ENCODE assay signal across 25 mouse cellular contexts in genomic region chr4:126616312-126616711, GRCm38 (mm10). TPM values are rescaled to one million over a fixed set of nuclear protein-coding genes. Genes with fewer than 3 reads are reported as not detected.
DNase-seq lines count a peak whose midpoint lies in the region; ATAC-seq and TF ChIP-seq lines count a peak whose summit lies in the region.
"Had no signal": no experiment of that assay in that cellular context is flagged by ENCODE, and none has a peak within 500 bp of the region (broad histone marks: within the 10 kb centered on the region; RNA-seq: fewer than 3 reads in every experiment).

No protein-coding gene starts in this region.

- peak; percentile 45 for ATAC-seq in G1E (ENCODE audit: extremely low read depth, insufficient number of reproducible peaks, low FRiP score, poor library complexity, severe bottlenecking)
- ATAC-seq in megakaryocyte, adult 5-6 weeks (ENCODE audit: poor library complexity, severe bottlenecking), result peak; percentile 51; the same call in 1 of the 2 replicates
- no peak for ATAC-seq in inflammation-experienced regulatory T-cells, adult 6 months
- ATAC-seq: CD4-positive, CD25-positive, alpha-beta regulatory T cell, adult 4 months; forebrain, embryonic 13.5 days; forebrain, postnatal 0 days; hindbrain, postnatal 0 days; intestine, embryonic 16.5 days had no signal

- H3K27me3 ChIP-seq in G1E (ENCODE audit: insufficient read depth, low read length), result peaks cover 9% of the 10 kb centered on the region

- TF ChIP-seq CTCF in G1E (IDR thresholded peaks at IDR 0.05; ENCODE audit: low read depth, low read length), result no peak

- H3K4me3 ChIP-seq in G1E (ENCODE audit: low read depth, low read length), result peak overlapping the region; percentile 58
- H3K4me3 ChIP-seq: embryonic facial prominence, embryonic 10.5 days; forebrain, embryonic 13.5 days; gastrocnemius, adult 2 months; heart, embryonic 10.5 days; hindbrain, embryonic 13.5 days had no signal

- no peaks in the 10 kb centered on the region for H3K36me3 ChIP-seq in G1E (replicated peaks)

- peaks cover 12% of the 10 kb centered on the region for H3K4me1 ChIP-seq in G1E (ENCODE audit: insufficient read depth, low read depth, low read length)

- peak; percentile 64 for DNase-seq in 416B (ENCODE audit: low read depth)
- peak; percentile 36 for DNase-seq in G1E (ENCODE audit: low spot score)
- DNase-seq in ZHBTc4 (ENCODE audit: low read depth, low spot score), result peak; percentile 37
- no peak for DNase-seq in frontal cortex, postnatal 25 days (ENCODE audit: low spot score in 2 of 2)
- no peak for DNase-seq in lung, adult 18-20 months
- no peak for DNase-seq in gastrocnemius, adult 8-10 months (ENCODE audit: low spot score in 2 of 2)
- DNase-seq: adrenal gland, postnatal 10 days; B cell, adult 2 months; cerebellum, adult 18-20 months; cerebellum, postnatal 10 days; forebrain, postnatal 0 days; gastrocnemius, adult 2 months; gastrocnemius, postnatal 36 days; heart, adult 18-20 months; heart, postnatal 10 days; kidney, adult 2 months had no signal

- no peaks in the 10 kb centered on the region for H3K9me3 ChIP-seq in G1E (replicated peaks)
- H3K9me3 ChIP-seq: forebrain, embryonic 13.5 days; heart, embryonic 10.5 days; hindbrain, embryonic 13.5 days had no signal

RNA-seq across cellular contexts. Expression of gene 5730409E04Rik, which starts 6.7 kb away (rescaled TPM):
- total RNA-seq in G1E (2014; fragmentation: Nextera tagmentation), result not detected in 2 replicates
- total RNA-seq in G1E (2017), result not detected in 2 replicates
- polyA plus RNA-seq in G1E (2012), result not detected in 2 replicates
- 0.34 and 0.91 TPM in 2 replicates for total RNA-seq in megakaryocyte, adult 5-6 weeks (2015)
- total RNA-seq in megakaryocyte, adult 5-6 weeks (2017), result 1.2 and 1.6 TPM in 2 replicates
- polyA plus RNA-seq in inflammation-experienced regulatory T-cells, adult 6 months (2017; shearing (Covaris generic)), result under 1 TPM; 0.51 to 0.66 (median 0.58) TPM
- 10 to 100 TPM; 23.3 to 32.6 (median 27.5) TPM for total RNA-seq in gastrocnemius, adult 8-10 months (2022)

RNA-seq across cellular contexts. Expression of gene Clspn, which starts 59.6 kb away (rescaled TPM):
- 61.8 and 81.4 TPM in 2 replicates for total RNA-seq in G1E (2014; fragmentation: Nextera tagmentation)
- 76.5 and 94.0 TPM in 2 replicates for total RNA-seq in G1E (2017)
- 7.9 and 11.1 TPM in 2 replicates for polyA plus RNA-seq in G1E (2012)
- total RNA-seq in megakaryocyte, adult 5-6 weeks (2015), result 29.7 and 33.8 TPM in 2 replicates
- total RNA-seq in megakaryocyte, adult 5-6 weeks (2017), result 82.6 and 84.1 TPM in 2 replicates
- polyA plus RNA-seq in inflammation-experienced regulatory T-cells, adult 6 months (2017; shearing (Covaris generic)), result 10 to 100 TPM in 1 of 3 experiments, 1 to 10 TPM in 2; 2.4 to 30.1 (median 2.6) TPM
- under 1 TPM in 1 of 4 experiments, not detected in 3; 0.10 TPM for total RNA-seq in gastrocnemius, adult 8-10 months (2022)

Comparison
In these comparisons a context has a peak if more than half of its experiments do, and no peak if none do; other contexts are left out.
1. DNase-seq: peak in 416B (single experiment), G1E (single experiment) and ZHBTc4 (single experiment); none in frontal cortex, postnatal 25 days (0 of 2), lung, adult 18-20 months (0 of 2) and gastrocnemius, adult 8-10 months (0 of 2).
2. RNA of gene 5730409E04Rik, which starts 6.7 kb away (total RNA-seq): 23.3 to 32.6 TPM in gastrocnemius, adult 8-10 months; 0.34 to 1.6 TPM in megakaryocyte, adult 5-6 weeks and not detected in G1E; every median in the first group is over 4 times any median in the second.
3. RNA of gene Clspn, which starts 59.6 kb away (total RNA-seq): 61.8 to 94.0 TPM in G1E and 29.7 to 84.1 TPM in megakaryocyte, adult 5-6 weeks; 0.10 TPM in gastrocnemius, adult 8-10 months; every median in the first group is over 10 times any median in the second.